Mouse (Mus musculus) bone marrow, adult 2 months (tissue): Measurements from ENCODE around the gene Gucy1b2.

Experiments used
- CTCF ChIP-seq: fragments of 200-500 bp; IDR thresholded peaks from 2 replicates; pipeline ENCODE4 v1.5.1; 2011; ENCODE audit warnings: low read length, control low read depth; ENCODE audit not compliant: control insufficient read depth, insufficient read depth
- POLR2A ChIP-seq: fragments of 200-500 bp; IDR thresholded peaks from 2 replicates; pipeline ENCODE4 v1.6.1; 2011; ENCODE audit warnings: low read depth, mild to moderate bottlenecking, control low read depth, low read length, borderline replicate concordance; ENCODE audit not compliant: control insufficient read depth

DNA sequence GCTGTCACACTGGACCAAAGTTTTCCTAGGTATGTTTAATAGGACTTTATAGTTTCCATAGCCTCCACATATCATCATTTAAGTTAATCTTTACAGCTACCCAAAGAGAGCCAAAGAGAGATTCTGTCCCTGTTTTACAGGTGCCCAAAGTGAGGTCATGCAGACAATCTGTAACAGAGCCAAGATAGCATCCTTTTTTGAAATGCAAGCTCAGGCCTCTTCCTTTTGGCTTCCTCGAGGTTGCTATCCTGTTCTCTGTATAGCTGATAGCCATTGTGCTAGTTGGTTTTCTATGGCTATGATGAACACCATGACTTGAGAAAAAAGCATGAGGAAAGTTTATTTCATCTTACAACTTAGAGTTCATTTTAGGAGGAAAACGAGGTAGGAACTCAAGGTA lies 80.0 kb downstream of the Gucy1b2 start:
- TF ChIP-seq CTCF (no peak), POLR2A (no peak)
